Mouse (Mus musculus) intestine, embryonic 16.5 days (tissue): ENCODE measurements around the gene Ilf3. TPM values are rescaled to one million over a fixed set of nuclear protein-coding genes. Genes with fewer than 3 reads are reported as not detected.

Experiments
- ATAC-seq: fragments of 200-750 bp; cut with Nextera tagmentation; 2 replicates; pipeline ENCODE4 v1.8.0; 2017; ENCODE audit warnings: moderate TSS enrichment, moderate library complexity
- H3K27ac ChIP-seq: fragments of 300-500 bp; sonication (generic); 2 replicates; pipeline ENCODE4 v1.5.1; 2014; ENCODE audit warnings: mild to moderate bottlenecking, low read length
- H3K27me3 ChIP-seq: fragments of 300-500 bp; sonication (generic); replicated peaks from 2 replicates; pipeline ENCODE4 v1.6.1; 2014; ENCODE audit warnings: low read length, control low read depth, mixed read lengths; ENCODE audit not compliant: control insufficient read depth, insufficient read depth
- H3K36me3 ChIP-seq: fragments of 300-500 bp; sonication (generic); 2 replicates; pipeline ENCODE4 v1.6.1; 2014; ENCODE audit warnings: low read length, control low read depth; ENCODE audit not compliant: control insufficient read depth, insufficient read depth
- H3K4me1 ChIP-seq: fragments of 300-500 bp; sonication (generic); 2 replicates; pipeline ENCODE4 v1.6.1; 2014; ENCODE audit warnings: low read length, control low read depth, mixed read lengths; ENCODE audit not compliant: control insufficient read depth, insufficient read depth
- H3K4me2 ChIP-seq: fragments of 300-500 bp; sonication (generic); 2 replicates; pipeline ENCODE4 v1.6.1; 2014; ENCODE audit warnings: low read depth, low read length, control low read depth
- H3K4me3 ChIP-seq: fragments of 300-500 bp; sonication (generic); 2 replicates; pipeline ENCODE4 v1.5.1; 2014; ENCODE audit warnings: mild to moderate bottlenecking, low read length
- H3K9ac ChIP-seq: fragments of 300-500 bp; sonication (generic); 2 replicates; pipeline ENCODE4 v1.6.1; 2014; ENCODE audit warnings: low read depth, low read length
- H3K9me3 ChIP-seq: fragments of 300-500 bp; sonication (generic); 2 replicates; pipeline ENCODE4 v1.6.1; 2016; ENCODE audit warnings: low read length, control low read depth; ENCODE audit not compliant: control insufficient read depth
- WGBS: fragments of 180-500 bp; shearing (Covaris S2); extraction: QIAGEN DNeasy Blood & Tissue Kit; methylation state at CpG from one replicate; pipeline ENCODE4 v1.1.7; 2014; 5-methylcytosine and 5-hydroxymethylcytosine counted together
- polyA plus RNA-seq: library from polyadenylated mRNA; unstranded; fragments of >200 nt; fragmentation: Nextera tagmentation; extraction: Ambion mirVana; gene quantifications from 2 replicates; pipeline ENCODE4 v1.2.1, GENCODE M21; 2015

Gene Ilf3
- polyA plus RNA-seq, 1 experiment from 2014 or later = 127 TPM

DNA sequence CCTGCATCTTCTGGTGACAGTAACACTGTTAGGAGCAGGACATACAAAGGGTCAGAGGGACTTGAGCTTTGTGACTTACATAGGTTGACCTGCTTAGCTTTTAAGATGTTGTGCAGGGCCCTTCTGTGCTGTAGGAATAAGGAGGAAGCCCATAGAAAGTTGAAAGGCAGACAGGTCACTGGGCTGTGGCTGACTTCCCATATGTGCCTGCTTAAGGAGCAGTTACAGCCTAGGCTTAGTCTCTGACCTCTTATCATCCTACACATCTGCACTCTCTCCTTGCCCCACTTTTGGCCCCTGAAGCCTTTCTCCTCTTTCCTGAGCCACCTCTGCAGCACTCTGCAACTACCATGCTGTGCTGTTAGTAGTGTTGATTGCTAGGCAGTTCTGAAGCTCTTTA is 16.3 kb downstream of the Ilf3 start:
- Histone ChIP-seq H3K4me3 (no peak overlapping the region), H3K9me3 (no peaks in the 10 kb centered on the region), H3K4me1 (peaks cover 4% of the 10 kb centered on the region), H3K9ac (no peak overlapping the region), H3K36me3 (peaks cover 4% of the 10 kb centered on the region; the same call in 1 of the 2 replicates), H3K27ac (no peak overlapping the region), H3K27me3 (no peaks in the 10 kb centered on the region), H3K4me2 (no peak overlapping the region)
- no peak for ATAC-seq

- H3K4me3 ChIP-seq = no peak overlapping the region
- 88% methylated on average over 10 of the region's 10 CpGs for WGBS
Measured at GRCm38 (mm10) chr9:21392646-21393175, 25.0 kb downstream of the Ilf3 start.

DNA sequence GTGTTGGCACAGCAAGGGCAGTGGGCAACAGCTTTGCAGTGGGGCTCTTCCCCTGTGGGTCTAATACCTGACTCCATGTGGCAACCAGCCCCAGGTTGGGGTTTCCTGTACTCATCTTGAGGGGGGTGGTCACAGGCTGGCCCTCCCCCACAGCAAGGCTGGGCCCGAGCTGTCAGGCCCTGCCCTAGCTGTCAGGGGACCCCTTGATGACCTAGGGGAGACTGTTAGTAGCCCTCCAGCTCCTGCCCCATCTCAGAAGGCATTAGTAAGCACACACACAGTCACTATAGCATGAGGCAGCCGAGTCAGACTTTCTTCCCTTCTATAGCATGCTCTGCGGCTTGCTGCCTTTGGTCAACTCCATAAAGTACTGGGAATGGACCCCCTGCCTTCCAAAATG is 28.0 kb downstream of the Ilf3 start:
- Histone ChIP-seq H3K9me3 (no peaks in the 10 kb centered on the region), H3K36me3 (peaks cover 45% of the 10 kb centered on the region), H3K9ac (no peak overlapping the region), H3K4me2 (no peak overlapping the region), H3K27me3 (no peaks in the 10 kb centered on the region), H3K27ac (no peak overlapping the region), H3K4me3 (no peak overlapping the region), H3K4me1 (no peaks in the 10 kb centered on the region)
- 92% methylated on average over 3 of the region's 3 CpGs for WGBS
- no peak for ATAC-seq

More at GRCm38 (mm10) chr9:21392646-21393175, 25.0 kb downstream of the Ilf3 start:
- no peaks in the 10 kb centered on the region for H3K9me3 ChIP-seq
- H3K27ac ChIP-seq = no peak overlapping the region
- H3K27me3 ChIP-seq = no peaks in the 10 kb centered on the region
- H3K4me2 ChIP-seq = no peak overlapping the region
- no peaks in the 10 kb centered on the region for H3K4me1 ChIP-seq
- H3K36me3 ChIP-seq = peaks cover 43% of the 10 kb centered on the region
- no peak for ATAC-seq
- H3K9ac ChIP-seq = no peak overlapping the region

DNA sequence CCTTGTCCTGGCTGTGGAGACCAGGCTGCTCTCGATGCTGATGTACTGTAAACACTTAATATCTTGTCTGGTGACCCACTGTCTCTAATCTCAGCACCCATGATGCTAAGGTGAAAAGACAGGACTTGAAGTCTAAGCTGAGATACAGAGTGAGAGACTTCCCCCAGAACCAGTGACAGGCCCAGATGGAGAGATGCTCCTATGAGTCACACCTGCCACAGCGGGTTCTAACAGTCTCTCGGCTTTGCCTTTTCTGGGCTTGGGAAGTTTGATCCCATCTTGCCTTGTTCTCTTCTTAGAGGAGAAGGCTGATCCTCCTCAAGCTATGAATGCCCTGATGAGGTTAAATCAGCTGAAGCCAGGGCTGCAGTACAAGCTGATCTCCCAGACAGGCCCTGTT is 29.5 kb downstream of the Ilf3 start:
- Histone ChIP-seq H3K4me1 (no peaks in the 10 kb centered on the region), H3K4me2 (no peak overlapping the region), H3K9ac (no peak overlapping the region), H3K27ac (no peak overlapping the region), H3K36me3 (peaks cover 45% of the 10 kb centered on the region), H3K4me3 (no peak overlapping the region), H3K9me3 (no peaks in the 10 kb centered on the region), H3K27me3 (no peaks in the 10 kb centered on the region)
- no peak for ATAC-seq
- 95% methylated on average over 3 of the region's 3 CpGs for WGBS

DNA sequence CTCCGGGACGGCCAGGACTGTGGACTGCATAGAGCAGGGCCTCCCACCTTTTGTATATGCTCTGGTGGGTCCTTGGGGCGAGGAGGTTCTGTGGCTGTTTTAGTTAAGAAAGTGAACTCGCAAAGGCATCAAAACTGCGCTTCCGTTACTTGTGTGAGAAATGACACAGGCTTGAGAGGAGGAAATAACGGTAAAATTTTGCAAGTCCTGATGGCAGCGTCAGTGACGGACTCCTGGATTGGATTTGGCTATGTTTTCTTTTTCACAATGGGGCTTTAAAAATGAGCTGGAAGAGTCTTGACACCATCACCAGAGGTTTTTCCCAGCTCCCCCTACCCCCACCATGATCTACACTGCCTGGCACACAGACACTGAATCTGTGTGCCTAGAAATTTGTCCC is 33.4 kb downstream of the Ilf3 start:
- WGBS = 89% methylated on average over 9 of the region's 9 CpGs
- Histone ChIP-seq H3K27ac (no peak overlapping the region), H3K4me2 (no peak overlapping the region), H3K4me1 (no peaks in the 10 kb centered on the region), H3K36me3 (peaks cover 23% of the 10 kb centered on the region), H3K27me3 (no peaks in the 10 kb centered on the region), H3K4me3 (no peak overlapping the region), H3K9ac (no peak overlapping the region), H3K9me3 (no peaks in the 10 kb centered on the region)
- ATAC-seq = no peak

- H3K36me3 ChIP-seq = peaks cover 17% of the 10 kb centered on the region; the same call in 1 of the 2 replicates
- no peak overlapping the region for H3K4me2 ChIP-seq
- no peaks in the 10 kb centered on the region for H3K27me3 ChIP-seq
- H3K27ac ChIP-seq = no peak overlapping the region
- H3K4me1 ChIP-seq = no peaks in the 10 kb centered on the region
- H3K4me3 ChIP-seq = no peak overlapping the region
- no peak for ATAC-seq
- H3K9me3 ChIP-seq = no peaks in the 10 kb centered on the region
- H3K9ac ChIP-seq = no peak overlapping the region
- WGBS = 84% methylated on average over 11 of the region's 11 CpGs
Measured at GRCm38 (mm10) chr9:21402764-21403253, 35.1 kb downstream of the Ilf3 start.

DNA sequence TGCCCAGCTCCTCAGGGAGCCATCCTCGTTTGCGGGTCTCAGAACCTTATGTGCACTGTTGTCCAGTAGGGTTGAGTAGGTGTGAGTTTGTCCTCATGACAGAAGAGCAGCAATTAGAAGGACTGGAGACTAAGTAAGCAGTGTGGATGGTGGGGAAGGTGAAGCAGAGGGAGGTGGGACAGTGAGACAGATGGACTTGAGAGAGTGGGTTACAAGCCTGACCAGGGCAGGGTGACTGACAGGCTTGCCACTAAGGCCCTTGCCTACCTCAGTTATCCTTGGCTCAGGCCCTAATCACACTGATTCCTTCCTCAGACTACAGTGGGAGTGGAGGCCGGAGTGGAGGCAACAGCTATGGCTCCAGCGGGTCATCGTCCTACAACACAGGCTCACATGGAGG is 36.1 kb downstream of the Ilf3 start:
- Histone ChIP-seq H3K9ac (no peak overlapping the region), H3K4me1 (no peaks in the 10 kb centered on the region), H3K27me3 (no peaks in the 10 kb centered on the region), H3K36me3 (peaks cover 17% of the 10 kb centered on the region; the same call in 1 of the 2 replicates), H3K9me3 (no peaks in the 10 kb centered on the region), H3K4me3 (no peak overlapping the region), H3K27ac (no peak overlapping the region), H3K4me2 (no peak overlapping the region)
- 94% methylated on average over 5 of the region's 5 CpGs for WGBS
- ATAC-seq = no peak

DNA sequence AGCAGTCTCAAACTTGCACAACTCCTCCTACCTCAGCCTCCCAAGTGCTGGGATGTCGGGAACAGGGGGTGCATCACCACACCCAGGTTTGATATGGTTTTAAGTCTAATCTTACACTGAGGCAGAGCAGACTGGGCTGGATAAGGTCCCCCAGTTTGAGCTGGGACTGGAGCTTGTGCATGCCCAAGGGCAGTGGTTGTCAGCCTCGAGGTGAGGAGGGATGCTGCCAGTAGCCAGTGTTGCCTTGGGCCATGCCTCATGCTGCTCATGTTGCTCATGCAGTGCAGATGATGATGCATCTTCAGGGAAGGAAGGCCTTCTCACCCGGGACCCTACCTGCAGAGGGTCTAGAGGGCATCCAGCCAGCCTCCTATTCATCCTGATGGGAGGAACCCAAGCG is 37.9 kb downstream of the Ilf3 start:
- H3K4me1 ChIP-seq = no peaks in the 10 kb centered on the region
- no peak for ATAC-seq

DNA sequence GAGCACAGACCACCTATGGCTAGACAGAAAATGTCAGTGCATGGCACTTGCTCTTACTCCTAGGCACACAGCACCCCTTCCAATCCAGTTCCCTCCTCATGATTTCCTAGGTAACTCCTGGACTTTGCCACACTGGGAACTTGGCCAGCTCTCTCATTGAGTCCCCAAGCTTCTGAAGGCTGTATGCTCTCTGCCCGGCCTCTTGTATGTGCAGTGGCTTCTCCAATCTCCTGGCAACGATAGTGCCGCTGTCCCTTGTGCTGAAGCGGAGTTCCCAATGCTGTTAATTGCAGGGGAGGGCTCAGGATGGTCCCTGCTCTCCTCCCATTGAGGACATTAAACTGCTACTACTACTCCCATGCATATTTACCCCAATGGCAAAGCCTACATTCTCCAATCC is 40.3 kb downstream of the Ilf3 start:
- ATAC-seq = peak; percentile 18; the same call in 1 of the 2 replicates
- Histone ChIP-seq H3K9ac (no peak overlapping the region), H3K27me3 (no peaks in the 10 kb centered on the region), H3K4me1 (peaks cover 5% of the 10 kb centered on the region), H3K9me3 (no peaks in the 10 kb centered on the region), H3K4me2 (no peak overlapping the region), H3K27ac (no peak overlapping the region), H3K4me3 (no peak overlapping the region), H3K36me3 (peaks cover 6% of the 10 kb centered on the region; the same call in 1 of the 2 replicates)
- 11% methylated on average over 4 of the region's 4 CpGs for WGBS

More for the DNA sequence above, 37.9 kb downstream of the Ilf3 start:
- 72% methylated on average over 4 of the region's 4 CpGs for WGBS
- H3K9ac ChIP-seq = no peak overlapping the region
- H3K9me3 ChIP-seq = no peaks in the 10 kb centered on the region
- no peak overlapping the region for H3K27ac ChIP-seq
- H3K4me3 ChIP-seq = no peak overlapping the region
- no peaks in the 10 kb centered on the region for H3K27me3 ChIP-seq
- no peak overlapping the region for H3K4me2 ChIP-seq
- peaks cover 6% of the 10 kb centered on the region; the same call in 1 of the 2 replicates for H3K36me3 ChIP-seq

DNA sequence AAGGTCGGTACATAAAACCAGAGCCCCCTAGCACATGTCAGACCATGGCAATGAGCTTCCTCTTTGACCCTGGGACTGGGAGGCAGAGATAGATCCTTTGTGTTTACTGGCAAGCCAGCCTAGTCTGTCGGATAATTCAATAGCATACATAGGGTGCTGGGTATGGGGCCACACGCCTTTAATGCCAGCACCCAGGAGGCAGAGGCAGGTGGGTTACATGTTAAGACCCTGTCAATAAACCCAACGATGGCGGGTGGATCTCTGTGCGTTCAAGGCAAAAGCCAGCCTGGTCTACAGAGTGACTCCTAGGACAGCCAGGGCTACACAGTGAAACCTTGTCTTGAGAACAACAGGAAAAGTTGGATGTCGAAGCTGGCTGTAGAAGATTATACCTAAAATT is 41.0 kb downstream of the Ilf3 start:
- Histone ChIP-seq H3K4me3 (no peak overlapping the region), H3K4me2 (no peak overlapping the region), H3K9me3 (no peaks in the 10 kb centered on the region), H3K27me3 (no peaks in the 10 kb centered on the region), H3K36me3 (peaks cover 6% of the 10 kb centered on the region; the same call in 1 of the 2 replicates), H3K27ac (no peak overlapping the region), H3K4me1 (peaks cover 5% of the 10 kb centered on the region), H3K9ac (no peak overlapping the region)
- ATAC-seq = no peak
- 73% methylated on average over 7 of the region's 7 CpGs for WGBS
